Mouse (Mus musculus) heart, adult 2 months (tissue): ENCODE results near the gene Vinac1. TPM values are rescaled to one million over a fixed set of nuclear protein-coding genes. Genes with fewer than 3 reads are reported as not detected.
"Not testable (repeated sequence)": the region's sequence is repeated elsewhere in the genome, so short reads cannot be mapped to it uniquely, and the experiment has no call there.

Experiments
- DNase-seq, 2 experiments: peaks; one replicate each; pipeline ENCODE4 v3.0.0; 2021
- H3K27ac ChIP-seq: fragments of 200-600 bp; 2 replicates; pipeline ENCODE4 v1.8.1; 2022
- H3K27me3 ChIP-seq: fragments of 200-500 bp; 2 replicates; pipeline ENCODE4 v1.6.1; 2012; ENCODE audit warnings: mild to moderate bottlenecking, low read length, inconsistent platforms, mixed read lengths; ENCODE audit not compliant: control insufficient read depth, insufficient read depth
- H3K36me3 ChIP-seq: fragments of 200-500 bp; 2 replicates; pipeline ENCODE4 v1.6.1; 2012; ENCODE audit warnings: low read length, inconsistent platforms; ENCODE audit not compliant: control insufficient read depth, insufficient read depth
- H3K4me1 ChIP-seq: fragments of 200-500 bp; 2 replicates; pipeline ENCODE4 v1.6.1; 2011; ENCODE audit warnings: low read length; ENCODE audit not compliant: control insufficient read depth, insufficient read depth
- H3K4me3 ChIP-seq: fragments of 200-600 bp; 2 replicates; pipeline ENCODE4 v1.8.1; 2022
- H3K79me2 ChIP-seq: fragments of 200-500 bp; replicated peaks from 2 replicates; pipeline ENCODE4 v1.6.1; 2012; ENCODE audit warnings: mild to moderate bottlenecking, inconsistent platforms, low read length, moderate library complexity, mixed read lengths; ENCODE audit not compliant: control insufficient read depth, insufficient read depth
- H3K9ac ChIP-seq: fragments of 200-500 bp; 2 replicates; pipeline ENCODE4 v1.6.1; 2012; ENCODE audit warnings: low read depth, mild to moderate bottlenecking, control low read depth, inconsistent platforms, low read length, mixed read lengths
- CTCF ChIP-seq: fragments of 200-600 bp; IDR thresholded peaks from 2 replicates; pipeline ENCODE4 v1.8.1; 2022; ENCODE audit warnings: antibody characterized with exemption, mild to moderate bottlenecking, moderate library complexity
- EP300 ChIP-seq: fragments of 200-500 bp; IDR thresholded peaks from 2 replicates; pipeline ENCODE4 v1.6.1; 2011; ENCODE audit warnings: low read depth, low read length, control low read depth; ENCODE audit not compliant: insufficient read depth
- POLR2A ChIP-seq: fragments of 200-500 bp; IDR thresholded peaks from 2 replicates; pipeline ENCODE4 v1.6.1; 2011; ENCODE audit warnings: mild to moderate bottlenecking, low read depth, low read length, control low read depth; ENCODE audit not compliant: insufficient read depth
- WGBS: fragments of 180-500 bp; shearing (Covaris S2); methylation state at CpG from one replicate; pipeline ENCODE4 v1.1.7; 2018; 5-methylcytosine and 5-hydroxymethylcytosine counted together
- intact Hi-C: fragments of 180-260 bp; cut with DNase I; formaldehyde crosslinking; loops from one replicate; pipeline ENCODE4 v1.15.1; 2025
- polyA plus RNA-seq: library from polyadenylated mRNA; depleted of rRNA; stranded (reverse); fragments of >200 nt; gene quantifications from 2 replicates; pipeline ENCODE4 v1.2.3, GENCODE M21; 2012
- total RNA-seq, 2 experiments: library from RNA; stranded (reverse); gene quantifications; 2 replicates each; pipeline ENCODE4 v1.2.3; 2021

Vinac1 gene
- total and polyA plus RNA-seq, 3 experiments = 0.06 TPM; not detected in 2

- no peak for TF ChIP-seq EP300
- TF ChIP-seq CTCF = no peak
- TF ChIP-seq POLR2A = no peak
- intact Hi-C loops = no loop called here
- H3K4me3 ChIP-seq = no peak overlapping the region
- WGBS = 75% methylated on average over 5 of the region's 5 CpGs
- peaks cover 6% of the 10 kb centered on the region for H3K27me3 ChIP-seq
- no peak for DNase-seq
- no peaks in the 10 kb centered on the region for H3K79me2 ChIP-seq
- H3K36me3 ChIP-seq = no peaks in the 10 kb centered on the region
- H3K9ac ChIP-seq = no peak overlapping the region
- H3K4me1 ChIP-seq = no peaks in the 10 kb centered on the region
- H3K27ac ChIP-seq = no peak overlapping the region
Measured at GRCm38 (mm10) chr2:129035381-129035780, 12.6 kb downstream of the Vinac1 start.

DNA sequence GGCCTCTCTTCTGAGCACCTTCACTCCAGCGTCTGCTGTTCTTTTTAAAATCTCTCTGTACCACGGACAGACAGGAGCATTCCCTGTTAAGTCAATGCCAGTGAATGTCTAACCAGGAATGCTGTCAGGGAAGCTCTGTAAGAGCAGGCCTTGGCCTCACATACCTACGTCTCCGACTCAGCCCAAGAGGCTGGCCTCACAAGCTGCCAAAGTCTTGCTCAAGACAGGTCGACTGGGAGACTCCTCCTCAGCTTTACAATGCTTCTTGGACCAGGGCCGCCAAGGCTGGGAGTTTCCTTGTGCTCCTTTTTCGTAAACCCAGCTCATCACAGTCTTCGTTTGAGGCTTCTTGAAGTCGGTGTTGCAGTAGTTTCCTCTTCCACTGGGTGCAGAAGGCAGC lies 23.2 kb downstream of the Vinac1 start:
- Histone ChIP-seq H3K36me3 (no peaks in the 10 kb centered on the region), H3K79me2 (no peaks in the 10 kb centered on the region), H3K9ac (no peak overlapping the region), H3K4me1 (no peaks in the 10 kb centered on the region), H3K4me3 (no peak overlapping the region), H3K27ac (no peak overlapping the region), H3K27me3 (no peaks in the 10 kb centered on the region)
- WGBS = 75% methylated on average over 9 of the region's 9 CpGs
- intact Hi-C loops = no loop called here
- TF ChIP-seq POLR2A (no peak), EP300 (no peak), CTCF (no peak)
- peak in 1 of 2 experiments; percentile 12 for DNase-seq

DNA sequence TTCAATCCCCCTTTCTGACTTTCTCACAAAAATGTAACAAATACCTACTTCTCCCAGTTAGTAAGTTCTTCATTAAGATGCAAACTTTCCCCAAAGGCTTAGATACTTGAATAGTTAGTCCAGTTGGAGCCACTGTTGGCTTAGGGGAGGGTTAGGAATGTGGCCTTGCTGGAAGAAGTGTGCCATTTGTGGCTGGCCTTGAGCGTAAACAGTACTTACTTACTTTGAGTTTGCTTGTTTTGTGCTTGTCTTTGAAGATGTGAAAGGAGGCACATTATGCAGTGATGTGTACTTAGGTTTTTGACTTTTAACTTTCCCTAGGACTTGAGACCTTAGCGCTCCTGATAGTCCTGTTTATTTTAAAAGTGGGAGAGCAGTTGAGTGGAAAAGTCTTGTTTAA lies 27.9 kb downstream of the Vinac1 start:
- no peak for DNase-seq
- intact Hi-C loops = no loop called here
- no peaks in the 10 kb centered on the region for H3K27me3 ChIP-seq
- no peak overlapping the region for H3K4me3 ChIP-seq
- H3K4me1 ChIP-seq = no peaks in the 10 kb centered on the region
- WGBS = 88% methylated on average over 2 of the region's 2 CpGs
- H3K79me2 ChIP-seq = no peaks in the 10 kb centered on the region
- no peak overlapping the region for H3K27ac ChIP-seq
- no peak overlapping the region for H3K9ac ChIP-seq
- no peaks in the 10 kb centered on the region for H3K36me3 ChIP-seq
- TF ChIP-seq EP300 (no peak), POLR2A (no peak), CTCF (no peak)

GRCm38 (mm10) chr2:129008867-129009266 lies 39.1 kb downstream of the Vinac1 start:
- H3K9ac ChIP-seq, H3K4me1 ChIP-seq, H3K27ac ChIP-seq, H3K4me3 ChIP-seq, DNase-seq, H3K79me2 ChIP-seq, H3K36me3 ChIP-seq, H3K27me3 ChIP-seq: not testable (repeated sequence)
- peak; percentile 68 for TF ChIP-seq CTCF
- WGBS = 73% methylated on average over 2 of the region's 2 CpGs
- intact Hi-C loops = loop anchor here (5.0 kb wide), 3 partner anchors 62 to 248 kb away; no protein-coding TSS in a partner anchor

DNA sequence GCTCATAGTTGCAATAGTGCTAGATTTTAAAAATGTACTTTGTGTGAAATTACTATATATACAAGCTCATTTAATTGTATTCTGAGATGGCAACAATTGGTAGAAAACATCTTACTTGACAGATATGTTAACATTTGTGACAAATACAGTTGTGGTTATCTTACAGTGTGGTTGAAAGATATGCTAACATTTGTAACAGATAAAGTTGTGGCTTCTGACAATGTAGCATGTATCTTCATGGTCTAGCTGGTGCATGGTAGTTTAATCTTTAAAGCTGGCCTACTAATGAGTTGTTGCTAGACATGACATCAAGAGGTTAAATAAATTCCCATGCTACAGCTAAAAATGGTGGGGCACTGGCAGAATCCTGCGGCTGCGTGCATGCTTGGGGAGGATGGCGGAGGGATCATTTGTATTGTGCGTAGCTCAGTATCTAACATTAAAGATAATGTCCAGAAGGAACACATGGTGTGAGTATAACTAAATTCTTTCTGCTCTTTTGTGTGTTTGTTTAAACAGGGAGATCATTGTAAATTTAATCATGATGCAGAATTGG lies 41.7 kb downstream of the Vinac1 start:
- H3K4me1 ChIP-seq = no peaks in the 10 kb centered on the region
- H3K4me3 ChIP-seq = no peak overlapping the region
- no peak for DNase-seq
- no peaks in the 10 kb centered on the region for H3K36me3 ChIP-seq
- no peaks in the 10 kb centered on the region for H3K27me3 ChIP-seq
- 72% methylated on average over 4 of the region's 4 CpGs for WGBS
- H3K27ac ChIP-seq = no peak overlapping the region
- intact Hi-C loops = loop anchor here (5.0 kb wide), 3 partner anchors 59 to 251 kb away; no protein-coding TSS in a partner anchor
- no peaks in the 10 kb centered on the region for H3K79me2 ChIP-seq
- H3K9ac ChIP-seq = no peak overlapping the region
- no peak for TF ChIP-seq EP300
- no peak for TF ChIP-seq POLR2A
- TF ChIP-seq CTCF = no peak

- intact Hi-C loops = loop anchor here (5.0 kb wide), 3 partner anchors 58 to 252 kb away; no protein-coding TSS in a partner anchor
- no peaks in the 10 kb centered on the region for H3K27me3 ChIP-seq
- TF ChIP-seq CTCF (no peak), EP300 (no peak), POLR2A (no peak)
- no peak overlapping the region for H3K27ac ChIP-seq
- H3K4me3 ChIP-seq = no peak overlapping the region
- no peaks in the 10 kb centered on the region for H3K79me2 ChIP-seq
- DNase-seq = no peak
- H3K4me1 ChIP-seq = no peaks in the 10 kb centered on the region
- H3K9ac ChIP-seq = no peak overlapping the region
- no peaks in the 10 kb centered on the region for H3K36me3 ChIP-seq
Measured at GRCm38 (mm10) chr2:129004872-129005271, 43.1 kb downstream of the Vinac1 start.
